Mouse (Mus musculus) lung, embryonic 14.5 days (tissue): ENCODE results near the gene Stat1. TPM values are rescaled to one million over a fixed set of nuclear protein-coding genes. Genes with fewer than 3 reads are reported as not detected.

Experiments used
- ATAC-seq: fragments of 200-750 bp; cut with Nextera tagmentation; 2 replicates; pipeline ENCODE4 v1.8.0; 2017; ENCODE audit warnings: mild to moderate bottlenecking, moderate TSS enrichment, moderate library complexity; ENCODE audit not compliant: insufficient read depth
- DNase-seq: peaks from one replicate; pipeline ENCODE4 v3.0.0-alpha.2; 2015
- H3K27ac ChIP-seq: fragments of 300-500 bp; sonication (generic); 2 replicates; pipeline ENCODE4 v1.5.1; 2014; ENCODE audit warnings: low read depth, mild to moderate bottlenecking, moderate library complexity
- H3K27me3 ChIP-seq: fragments of 300-500 bp; sonication (generic); 2 replicates; pipeline ENCODE4 v1.6.1; 2014; ENCODE audit warnings: low read length, control low read depth; ENCODE audit not compliant: insufficient read depth
- H3K36me3 ChIP-seq: fragments of 300-500 bp; sonication (generic); 2 replicates; pipeline ENCODE4 v1.6.1; 2014; ENCODE audit warnings: control low read depth; ENCODE audit not compliant: insufficient read depth
- H3K4me1 ChIP-seq: fragments of 300-500 bp; sonication (generic); 2 replicates; pipeline ENCODE4 v1.6.1; 2014; ENCODE audit warnings: antibody characterized with exemption, control low read depth; ENCODE audit not compliant: insufficient read depth
- H3K4me2 ChIP-seq: fragments of 300-500 bp; sonication (generic); 2 replicates; pipeline ENCODE4 v1.6.1; 2014; ENCODE audit warnings: mild to moderate bottlenecking
- H3K4me3 ChIP-seq: fragments of 300-500 bp; sonication (generic); 2 replicates; pipeline ENCODE4 v1.5.1; 2014; ENCODE audit warnings: low read depth, low read length
- H3K9ac ChIP-seq: fragments of 300-500 bp; sonication (generic); 2 replicates; pipeline ENCODE4 v1.6.1; 2014
- H3K9me3 ChIP-seq: fragments of 300-500 bp; sonication (generic); 2 replicates; pipeline ENCODE4 v1.6.1; 2016; ENCODE audit warnings: low read depth, low read length, control low read depth
- CTCF ChIP-seq: IDR thresholded peaks from 2 replicates; pipeline ENCODE4 v1.5.1; 2016; ENCODE audit warnings: antibody characterized with exemption, low read depth
- WGBS: fragments of 180-500 bp; shearing (Covaris S2); extraction: QIAGEN DNeasy Blood & Tissue Kit; methylation state at CpG from one replicate; pipeline ENCODE4 v1.1.7; 2014; 5-methylcytosine and 5-hydroxymethylcytosine counted together
- polyA plus RNA-seq: library from polyadenylated mRNA; unstranded; fragments of >200 nt; fragmentation: Nextera tagmentation; extraction: Ambion mirVana; gene quantifications from 2 replicates; pipeline ENCODE4 v1.2.1, GENCODE M21; 2014

Stat1 gene
- polyA plus RNA-seq, result 21.4 and 23.5 TPM in 2 replicates

DNA sequence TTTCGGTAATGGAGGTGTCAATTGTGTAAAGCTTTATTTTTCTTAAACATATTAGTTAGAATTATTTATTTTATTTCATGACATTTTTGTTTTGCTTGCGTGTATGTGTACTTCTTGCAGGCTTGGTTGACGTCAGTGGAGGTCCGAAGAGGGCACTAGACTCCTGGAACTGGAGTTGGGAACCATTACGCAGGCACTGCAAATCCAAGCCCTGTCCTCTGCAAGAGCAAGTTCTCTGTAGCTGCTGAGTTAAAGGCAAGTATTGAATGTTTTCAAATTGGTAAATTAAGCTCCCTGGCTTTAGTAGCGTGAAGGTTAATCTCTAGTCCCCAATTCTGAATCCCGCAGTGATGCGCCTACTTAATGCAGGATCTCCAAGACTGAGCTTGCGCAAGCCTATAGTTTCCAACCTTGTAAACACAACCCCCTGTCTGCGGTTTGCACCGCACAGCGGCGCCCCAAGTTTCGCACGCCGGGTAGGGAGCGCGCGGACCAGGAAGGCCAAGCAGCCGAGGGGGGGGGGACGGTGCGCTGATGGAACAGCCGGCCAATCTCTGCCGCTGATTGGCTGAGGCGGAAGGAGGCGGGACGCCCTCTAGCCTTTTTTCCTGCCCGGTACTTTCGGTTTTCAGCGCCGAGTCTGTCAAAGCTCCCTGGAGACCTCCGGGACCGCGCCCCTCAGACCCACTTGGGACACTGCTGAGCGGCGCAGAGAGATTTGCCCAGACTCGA is at the start of gene Stat1:
TSS of gene Stat1 (plus strand) at position 581 of the 732 bp plus-strand sequence.
- Histone ChIP-seq H3K9me3 (no peaks in the 10 kb centered on the region), H3K4me2 (peak within 1 kb of the TSS; percentile 75), H3K36me3 (peaks cover 6% of the 10 kb centered on the region; the same call in 1 of the 2 replicates), H3K27ac (peak within 1 kb of the TSS; percentile 54), H3K27me3 (no peaks in the 10 kb centered on the region), H3K4me3 (peak within 1 kb of the TSS; percentile 73), H3K9ac (peak within 1 kb of the TSS; percentile 62), H3K4me1 (peaks cover 4% of the 10 kb centered on the region; the same call in 1 of the 2 replicates)
- DNase-seq, result peak; percentile 96
- 3% methylated on average over 37 of the region's 37 CpGs for WGBS
- peak; percentile 29 for TF ChIP-seq CTCF
- peak; percentile 95 for ATAC-seq

GRCm38 (mm10) chr1:52079724-52080367 is 39.4 kb upstream of the Stat1 start:
- Histone ChIP-seq H3K27ac (no peak overlapping the region), H3K27me3 (no peaks in the 10 kb centered on the region), H3K9me3 (no peaks in the 10 kb centered on the region), H3K4me1 (no peaks in the 10 kb centered on the region), H3K4me3 (no peak overlapping the region), H3K4me2 (no peak overlapping the region), H3K36me3 (no peaks in the 10 kb centered on the region), H3K9ac (no peak overlapping the region)
- WGBS, result 31% methylated on average over 10 of the region's 10 CpGs
- ATAC-seq (no peak), DNase-seq (no peak)
- TF ChIP-seq CTCF, result no peak

- 35% methylated on average over 8 of the region's 8 CpGs for WGBS
- H3K4me3 ChIP-seq, result no peak overlapping the region
Measured at GRCm38 (mm10) chr1:52080375-52080774, 38.9 kb upstream of the Stat1 start.

GRCm38 (mm10) chr1:52086236-52086635 is 33.0 kb upstream of the Stat1 start:
- H3K4me1 ChIP-seq, result 0 out of 2 replicates have a peak, but pooled peaks cover 3% of the 10 kb centered on the region
- peak; percentile 72 for DNase-seq
- WGBS, result 18% methylated on average over 4 of the region's 4 CpGs
- H3K27ac ChIP-seq, result no peak overlapping the region
- H3K4me3 ChIP-seq, result no peak overlapping the region
- no peak overlapping the region for H3K4me2 ChIP-seq
- H3K9me3 ChIP-seq, result no peaks in the 10 kb centered on the region
- no peak overlapping the region for H3K9ac ChIP-seq
- ATAC-seq, result no peak; the same call in 1 of the 2 replicates
- TF ChIP-seq CTCF, result peak; percentile 55
- no peaks in the 10 kb centered on the region for H3K27me3 ChIP-seq
- no peaks in the 10 kb centered on the region for H3K36me3 ChIP-seq

More at GRCm38 (mm10) chr1:52080375-52080774, 38.9 kb upstream of the Stat1 start:
- no peaks in the 10 kb centered on the region for H3K4me1 ChIP-seq
- H3K27ac ChIP-seq, result no peak overlapping the region
- ATAC-seq (no peak), DNase-seq (no peak)
- no peaks in the 10 kb centered on the region for H3K27me3 ChIP-seq
- no peaks in the 10 kb centered on the region for H3K9me3 ChIP-seq
- H3K36me3 ChIP-seq, result no peaks in the 10 kb centered on the region
- H3K4me2 ChIP-seq, result no peak overlapping the region
- TF ChIP-seq CTCF, result no peak
- H3K9ac ChIP-seq, result no peak overlapping the region

DNA sequence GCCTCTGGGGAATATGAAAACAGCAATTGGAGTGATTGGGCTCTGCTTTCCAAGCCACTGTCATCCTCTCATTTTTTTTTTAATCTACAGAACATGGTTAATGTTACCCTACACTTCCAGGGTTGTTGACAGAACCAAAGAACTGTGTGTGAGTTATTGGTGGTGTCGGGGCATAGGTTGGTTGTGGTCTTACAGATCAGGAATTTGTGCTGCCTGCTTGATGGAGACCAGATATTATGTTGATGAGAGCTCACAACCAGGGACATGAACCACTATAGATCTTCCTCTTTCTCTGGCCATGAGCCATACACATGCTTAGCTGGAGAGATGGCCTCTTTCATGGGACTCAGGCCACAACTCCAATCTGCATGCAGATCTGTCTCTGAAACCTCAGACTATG is 32.1 kb upstream of the Stat1 start:
- Histone ChIP-seq H3K9me3 (no peaks in the 10 kb centered on the region), H3K9ac (no peak overlapping the region), H3K4me2 (no peak overlapping the region), H3K27me3 (no peaks in the 10 kb centered on the region), H3K36me3 (no peaks in the 10 kb centered on the region), H3K27ac (no peak overlapping the region), H3K4me3 (no peak overlapping the region), H3K4me1 (0 out of 2 replicates have a peak, but pooled peaks cover 3% of the 10 kb centered on the region)
- ATAC-seq, result no peak
- WGBS, result 66% methylated on average over 1 of the region's 1 CpGs
- no peak for TF ChIP-seq CTCF
- no peak for DNase-seq

GRCm38 (mm10) chr1:52088634-52089033 is 30.6 kb upstream of the Stat1 start:
- ATAC-seq (peak; percentile 44; the same call in 1 of the 2 replicates), DNase-seq (peak; percentile 44)
- Histone ChIP-seq H3K27me3 (no peaks in the 10 kb centered on the region), H3K4me1 (0 out of 2 replicates have a peak, but pooled peaks cover 3% of the 10 kb centered on the region), H3K36me3 (no peaks in the 10 kb centered on the region), H3K9me3 (no peaks in the 10 kb centered on the region), H3K27ac (no peak overlapping the region), H3K9ac (no peak overlapping the region), H3K4me3 (no peak overlapping the region), H3K4me2 (no peak overlapping the region)
- no peak for TF ChIP-seq CTCF
- whole genome bisulfite sequencing, result 54% methylated on average over 4 of the region's 4 CpGs

GRCm38 (mm10) chr1:52098618-52099232 is 20.5 kb upstream of the Stat1 start:
- Histone ChIP-seq H3K4me3 (no peak overlapping the region), H3K4me1 (no peaks in the 10 kb centered on the region), H3K9ac (no peak overlapping the region), H3K27me3 (no peaks in the 10 kb centered on the region), H3K9me3 (no peaks in the 10 kb centered on the region), H3K4me2 (no peak overlapping the region), H3K27ac (no peak overlapping the region), H3K36me3 (no peaks in the 10 kb centered on the region)
- 71% methylated on average over 3 of the region's 3 CpGs for WGBS
- DNase-seq (peak; percentile 84), ATAC-seq (no peak)
- peak; percentile 72 for TF ChIP-seq CTCF
